Mouse (Mus musculus): ENCODE measurements around the gene Polr2f. TPM values are rescaled to one million over a fixed set of nuclear protein-coding genes. Genes with fewer than 3 reads are reported as not detected.

Gene Polr2f
- polyA plus RNA-seq, 1 experiment from 2014 or later = 295 TPM

DNA sequence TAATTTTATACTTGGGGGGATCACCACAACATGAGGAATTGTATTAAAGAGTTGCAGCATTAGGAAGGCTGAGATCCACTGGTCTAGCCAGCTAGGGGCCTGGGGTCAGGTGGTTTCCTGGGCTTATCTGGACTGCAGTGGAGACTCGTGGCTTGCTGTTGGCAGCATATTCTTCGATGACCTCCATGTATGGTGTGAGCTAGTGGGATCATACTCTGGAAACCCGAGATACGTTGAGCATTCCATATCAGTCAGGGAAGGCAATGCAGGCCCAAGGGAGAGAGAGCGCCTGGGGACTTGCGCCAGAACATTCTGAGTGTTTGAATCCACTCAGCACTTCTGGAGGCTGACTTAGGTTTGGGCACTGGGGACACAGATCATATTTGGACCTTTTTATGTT is 17.1 kb upstream of the Polr2f start:
- H3K36me3 ChIP-seq = peaks cover 95% of the 10 kb centered on the region

DNA sequence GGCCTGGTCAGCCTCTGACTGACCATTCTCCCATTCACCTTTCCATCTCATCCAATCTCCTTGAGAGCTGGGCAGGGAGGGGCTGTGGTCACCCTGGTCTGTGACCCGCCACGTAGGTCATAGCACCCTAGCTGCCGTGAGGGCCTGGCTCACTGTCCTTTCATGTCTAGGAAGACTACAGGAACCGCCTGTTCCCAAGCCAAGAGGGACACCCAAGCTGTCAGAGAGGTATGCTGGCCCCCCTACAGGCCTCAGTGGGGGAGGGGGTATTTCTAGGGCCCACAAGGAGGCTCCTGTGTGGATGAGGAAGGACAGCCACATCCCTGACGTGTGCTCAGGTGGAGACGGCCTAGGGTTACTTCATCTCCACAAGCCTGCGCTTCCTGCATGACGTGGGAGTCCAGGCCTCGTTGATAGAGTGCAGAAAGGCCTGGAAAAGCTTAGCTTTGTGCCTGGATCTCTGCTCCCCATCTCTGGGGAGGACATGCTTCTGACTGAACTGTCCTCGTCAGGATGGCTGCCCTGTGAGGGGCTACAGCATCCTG is 16.4 kb upstream of the Polr2f start:
- H3K4me3 ChIP-seq = no peak overlapping the region
- H3K9ac ChIP-seq = no peak overlapping the region; the same call in 1 of the 2 replicates
- no peak overlapping the region for H3K4me2 ChIP-seq
- H3K9me3 ChIP-seq = no peaks in the 10 kb centered on the region
- H3K27me3 ChIP-seq = no peaks in the 10 kb centered on the region
- no peaks in the 10 kb centered on the region for H3K4me1 ChIP-seq (replicated peaks)
- ATAC-seq (ENCODE audit: low FRiP score) = no peak
- no peak overlapping the region for H3K27ac ChIP-seq
- H3K36me3 ChIP-seq = peaks cover 94% of the 10 kb centered on the region
- WGBS = 84% methylated on average over 10 of the region's 10 CpGs

More for the DNA sequence above, 17.1 kb upstream of the Polr2f start:
- no peaks in the 10 kb centered on the region for H3K9me3 ChIP-seq
- no peak overlapping the region for H3K9ac ChIP-seq
- no peaks in the 10 kb centered on the region for H3K4me1 ChIP-seq (replicated peaks)
- no peak for ATAC-seq (ENCODE audit: low FRiP score)
- no peak overlapping the region for H3K4me2 ChIP-seq
- no peaks in the 10 kb centered on the region for H3K27me3 ChIP-seq
- H3K27ac ChIP-seq = no peak overlapping the region
- no peak overlapping the region for H3K4me3 ChIP-seq
- 90% methylated on average over 6 of the region's 6 CpGs for WGBS

DNA sequence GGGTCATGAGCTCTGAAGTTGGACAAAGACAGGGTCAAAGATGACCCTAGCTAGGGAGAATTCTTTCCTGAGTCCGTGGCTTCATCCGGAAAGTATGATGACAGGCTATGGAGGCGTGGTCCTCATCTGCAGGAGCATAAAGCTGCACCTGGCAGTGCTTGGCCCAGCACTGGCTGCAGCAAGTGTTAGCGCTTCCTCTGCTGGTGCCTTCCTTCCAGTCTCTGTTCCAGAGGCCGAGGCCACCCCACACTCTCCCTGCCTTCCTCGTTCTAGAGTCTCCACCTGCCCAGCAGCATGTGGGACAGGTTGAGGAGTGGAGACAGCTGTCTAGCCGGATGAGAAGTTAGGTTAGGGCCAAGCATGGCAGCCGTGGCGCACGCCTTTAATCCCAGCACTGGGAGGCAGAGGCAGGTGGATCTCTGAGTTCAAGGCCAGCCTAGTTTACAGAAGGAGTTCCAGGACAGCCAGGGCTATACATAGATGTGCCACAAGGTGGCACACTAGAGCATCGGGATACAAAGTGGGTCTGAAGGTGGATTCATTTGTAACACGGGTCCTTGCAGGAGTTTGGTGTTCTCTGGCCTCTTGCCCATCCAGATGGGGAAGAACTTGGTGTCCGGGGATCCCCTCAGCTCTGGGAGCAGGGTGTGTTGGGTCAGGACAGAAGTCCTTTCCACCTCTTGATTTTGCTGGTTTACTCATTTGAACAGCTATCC is 14.4 kb upstream of the Polr2f start:
- no peak overlapping the region for H3K4me3 ChIP-seq
- no peak overlapping the region for H3K4me2 ChIP-seq
- H3K27ac ChIP-seq = no peak overlapping the region
- H3K9ac ChIP-seq = no peak overlapping the region
- ATAC-seq (ENCODE audit: low FRiP score) = no peak
- no peaks in the 10 kb centered on the region for H3K27me3 ChIP-seq
- 85% methylated on average over 13 of the region's 13 CpGs for WGBS
- no peaks in the 10 kb centered on the region for H3K9me3 ChIP-seq
- H3K4me1 ChIP-seq (replicated peaks) = no peaks in the 10 kb centered on the region
- peaks cover 94% of the 10 kb centered on the region for H3K36me3 ChIP-seq

DNA sequence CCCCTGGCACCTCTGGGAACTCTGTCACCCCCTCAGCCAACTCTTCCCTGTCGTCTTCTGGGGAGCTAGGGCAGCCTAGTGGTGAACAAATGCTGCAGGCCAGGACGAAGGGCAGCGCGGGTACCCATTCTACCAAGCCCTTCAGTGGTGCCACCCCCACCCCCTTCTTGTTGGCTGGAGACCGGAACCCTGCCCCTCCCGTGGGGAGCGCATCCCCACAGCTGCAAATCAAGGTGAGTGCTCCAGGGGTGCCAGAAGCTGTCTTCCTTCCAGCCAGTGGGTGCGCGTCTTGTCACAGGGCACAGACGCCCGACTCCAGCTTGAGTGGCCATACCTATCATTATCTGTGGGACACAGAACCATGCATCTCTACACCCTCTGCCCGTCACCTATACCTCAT is 13.7 kb upstream of the Polr2f start:
- WGBS = 94% methylated on average over 12 of the region's 12 CpGs
- ATAC-seq (ENCODE audit: low FRiP score) = no peak

DNA sequence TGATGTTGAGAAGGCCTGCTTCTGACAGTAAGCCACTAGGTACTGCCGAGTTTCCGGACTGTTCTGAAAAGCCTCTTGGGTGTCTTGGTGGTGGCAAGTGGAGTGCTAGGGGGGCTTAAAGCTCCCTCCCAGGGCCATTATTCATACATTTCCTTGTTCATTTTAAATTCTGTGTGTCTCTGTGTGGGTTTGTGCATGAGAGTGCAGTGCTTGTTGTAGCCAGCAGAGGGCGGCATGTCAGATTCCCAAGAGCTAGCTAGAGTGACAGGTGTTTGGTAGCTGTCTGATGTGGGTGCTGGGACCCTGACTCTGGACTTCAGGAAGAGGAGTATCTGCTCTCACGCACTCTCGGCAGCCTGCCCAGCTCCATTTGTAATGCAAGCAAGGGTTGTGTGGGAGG is 12.6 kb upstream of the Polr2f start:
- no peak overlapping the region for H3K4me3 ChIP-seq
- H3K27me3 ChIP-seq = no peaks in the 10 kb centered on the region
- WGBS = 94% methylated on average over 5 of the region's 5 CpGs
- no peaks in the 10 kb centered on the region for H3K4me1 ChIP-seq (replicated peaks)
- no peak overlapping the region for H3K27ac ChIP-seq
- H3K4me2 ChIP-seq = no peak overlapping the region
- peaks cover 95% of the 10 kb centered on the region for H3K36me3 ChIP-seq
- H3K9ac ChIP-seq = no peak overlapping the region
- no peak for ATAC-seq (ENCODE audit: low FRiP score)
- no peaks in the 10 kb centered on the region for H3K9me3 ChIP-seq

More for the DNA sequence above, 13.7 kb upstream of the Polr2f start:
- no peak overlapping the region for H3K4me2 ChIP-seq
- no peak overlapping the region for H3K27ac ChIP-seq
- H3K4me3 ChIP-seq = no peak overlapping the region
- H3K9me3 ChIP-seq = no peaks in the 10 kb centered on the region
- no peaks in the 10 kb centered on the region for H3K27me3 ChIP-seq
- peaks cover 95% of the 10 kb centered on the region for H3K36me3 ChIP-seq
- no peak overlapping the region for H3K9ac ChIP-seq
- H3K4me1 ChIP-seq (replicated peaks) = no peaks in the 10 kb centered on the region

DNA sequence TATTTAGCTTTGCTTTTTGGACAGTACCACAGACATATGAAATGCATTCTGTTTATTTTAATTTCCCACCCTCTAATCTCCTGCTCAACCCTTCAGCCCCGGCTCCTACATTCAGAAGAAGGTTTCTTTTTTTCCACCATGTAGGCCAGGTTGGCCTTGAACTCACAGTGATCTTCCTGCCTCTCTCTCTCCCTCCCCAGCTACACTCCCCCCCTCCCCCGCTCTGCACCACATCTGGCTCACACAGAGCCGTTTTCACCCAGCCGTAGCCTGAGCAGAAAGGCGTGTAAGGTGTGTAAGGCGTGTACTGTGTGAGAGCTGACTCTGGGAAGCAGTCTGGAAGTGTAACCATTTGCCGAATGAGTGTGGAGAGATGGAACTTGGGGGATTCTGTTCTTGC is 11.5 kb upstream of the Polr2f start:
- H3K4me2 ChIP-seq = no peak overlapping the region
- H3K27ac ChIP-seq = no peak overlapping the region
- H3K4me1 ChIP-seq (replicated peaks) = no peaks in the 10 kb centered on the region
- H3K36me3 ChIP-seq = peaks cover 94% of the 10 kb centered on the region
- H3K9me3 ChIP-seq = no peaks in the 10 kb centered on the region
- 82% methylated on average over 7 of the region's 7 CpGs for WGBS
- H3K9ac ChIP-seq = no peak overlapping the region
- ATAC-seq (ENCODE audit: low FRiP score) = no peak
- no peaks in the 10 kb centered on the region for H3K27me3 ChIP-seq
- H3K4me3 ChIP-seq = no peak overlapping the region

DNA sequence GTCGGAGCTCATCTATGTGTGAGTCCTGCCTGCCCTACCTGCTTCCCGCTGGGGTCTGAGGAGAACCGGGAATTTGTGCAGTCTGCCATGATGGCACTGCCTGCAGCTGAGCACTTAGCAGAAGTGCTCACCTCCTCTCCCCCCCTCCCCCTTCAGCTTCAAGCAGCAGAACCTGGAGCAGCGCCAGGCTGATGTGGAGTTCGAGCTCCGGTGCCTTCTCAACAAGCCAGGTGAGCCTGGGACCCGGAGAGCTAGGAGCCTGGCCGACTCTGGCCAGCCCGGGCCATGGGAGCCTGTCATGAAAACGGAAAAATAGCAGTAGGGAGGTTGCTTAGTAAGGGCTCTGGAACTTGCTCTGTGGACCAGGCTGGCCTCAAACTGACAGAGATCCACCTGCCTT is 10.0 kb upstream of the Polr2f start:
- no peaks in the 10 kb centered on the region for H3K9me3 ChIP-seq
- ATAC-seq (ENCODE audit: low FRiP score) = no peak
- no peaks in the 10 kb centered on the region for H3K27me3 ChIP-seq
- no peak overlapping the region for H3K27ac ChIP-seq
- no peak overlapping the region for H3K4me2 ChIP-seq
- no peak overlapping the region for H3K9ac ChIP-seq
- H3K36me3 ChIP-seq = peaks cover 79% of the 10 kb centered on the region
- WGBS = 91% methylated on average over 10 of the region's 10 CpGs
- H3K4me1 ChIP-seq (replicated peaks) = no peaks in the 10 kb centered on the region
- no peak overlapping the region for H3K4me3 ChIP-seq

DNA sequence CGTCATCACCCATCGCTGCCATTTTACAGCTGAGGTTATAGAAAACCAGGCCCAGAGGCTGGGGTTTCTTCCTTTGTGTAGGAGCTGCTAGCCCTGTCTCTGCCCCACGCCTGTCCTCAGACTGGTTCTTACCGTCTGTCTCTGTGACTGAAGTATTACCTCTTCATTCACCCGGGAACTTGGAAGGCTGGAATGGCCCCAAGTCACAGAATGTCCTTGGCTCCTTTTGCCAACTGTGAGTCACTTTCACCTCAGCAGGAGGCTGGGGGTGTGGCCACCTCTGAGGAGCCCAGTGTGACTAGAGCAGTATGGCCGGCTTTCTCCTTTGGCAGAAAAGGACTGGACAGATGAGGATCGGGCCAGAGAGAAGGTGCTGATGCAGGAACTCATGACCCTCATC is 9.4 kb upstream of the Polr2f start:
- H3K4me3 ChIP-seq = no peak overlapping the region
- peaks cover 73% of the 10 kb centered on the region for H3K36me3 ChIP-seq
- H3K4me1 ChIP-seq (replicated peaks) = no peaks in the 10 kb centered on the region
- no peaks in the 10 kb centered on the region for H3K9me3 ChIP-seq
- H3K9ac ChIP-seq = 0 out of 2 replicates have a peak overlapping the region, but pooled peaks have one; percentile 8
- 73% methylated on average over 7 of the region's 7 CpGs for WGBS
- ATAC-seq (ENCODE audit: low FRiP score) = no peak
- no peak overlapping the region for H3K27ac ChIP-seq
- no peak overlapping the region for H3K4me2 ChIP-seq
- H3K27me3 ChIP-seq = no peaks in the 10 kb centered on the region

DNA sequence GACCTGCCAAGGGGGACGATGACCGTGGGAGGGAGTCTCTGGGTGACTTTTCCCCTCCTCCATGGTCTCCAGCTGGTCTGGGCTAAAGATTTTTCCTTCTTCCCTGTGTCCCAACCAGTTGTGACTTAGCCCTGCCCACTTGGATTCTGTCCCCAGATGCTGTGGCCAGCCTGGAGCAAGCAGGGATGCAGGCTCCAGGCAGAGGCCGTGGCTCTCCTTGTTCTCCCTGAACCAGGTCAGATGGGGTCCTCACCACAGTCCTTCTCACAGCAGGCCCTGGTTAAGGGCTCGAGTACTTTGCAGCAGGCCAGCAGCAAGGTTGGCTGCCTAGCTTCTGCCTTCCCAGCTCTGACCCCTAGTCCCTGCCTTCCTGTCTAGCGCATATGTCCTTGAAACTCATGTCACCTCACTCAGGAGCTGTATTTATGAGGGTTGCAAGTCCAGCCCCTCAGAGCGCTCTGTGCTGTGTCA is 7.6 kb upstream of the Polr2f start:
- no peak for ATAC-seq (ENCODE audit: low FRiP score)
- Histone ChIP-seq H3K4me3 (no peak overlapping the region), H3K9ac (no peak overlapping the region), H3K4me1 (replicated peaks) (no peaks in the 10 kb centered on the region), H3K9me3 (no peaks in the 10 kb centered on the region), H3K27me3 (no peaks in the 10 kb centered on the region), H3K36me3 (peaks cover 56% of the 10 kb centered on the region), H3K4me2 (no peak overlapping the region), H3K27ac (no peak overlapping the region)
- WGBS = 86% methylated on average over 6 of the region's 6 CpGs

DNA sequence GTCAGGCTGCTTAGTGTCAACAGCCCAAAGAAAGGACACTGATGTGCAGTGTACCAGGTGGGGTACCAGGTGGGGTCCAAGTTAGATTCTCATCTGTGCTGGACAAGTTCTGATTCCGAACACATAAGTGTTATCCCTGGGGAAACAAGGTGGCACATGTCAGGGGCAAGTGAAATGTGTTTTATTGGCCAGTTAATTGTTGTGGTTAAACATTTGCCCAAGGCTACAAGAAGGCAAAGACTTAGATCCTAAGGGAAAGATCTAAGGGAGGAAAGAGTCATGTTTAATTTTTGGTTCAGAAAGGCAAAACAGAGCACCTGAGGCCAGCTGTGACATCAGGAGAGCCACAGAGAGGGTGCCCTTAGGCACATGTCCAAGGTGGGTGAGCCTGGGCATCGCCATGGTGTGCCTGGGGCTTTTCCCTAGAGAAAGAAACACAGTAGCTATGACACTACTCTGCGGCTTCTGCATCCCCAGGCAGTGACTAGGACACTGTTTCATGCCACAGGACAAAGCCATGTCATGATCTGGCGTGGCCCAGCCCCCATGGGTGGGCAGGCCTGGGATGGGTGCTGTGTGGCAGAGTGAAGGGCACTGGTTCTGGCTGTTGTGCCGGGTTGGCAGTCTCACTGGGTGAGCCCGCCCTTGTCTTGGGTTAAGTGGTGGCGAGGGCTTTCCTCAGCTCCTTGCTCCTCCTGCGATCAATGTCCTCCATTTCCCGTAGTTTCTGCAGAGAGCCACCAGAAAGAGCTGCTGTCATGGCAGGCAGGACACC is 6.1 kb upstream of the Polr2f start:
- H3K9ac ChIP-seq = no peak overlapping the region
- H3K9me3 ChIP-seq = no peaks in the 10 kb centered on the region
- no peak overlapping the region for H3K4me2 ChIP-seq
- H3K4me1 ChIP-seq (replicated peaks) = no peaks in the 10 kb centered on the region
- no peaks in the 10 kb centered on the region for H3K27me3 ChIP-seq
- H3K4me3 ChIP-seq = no peak overlapping the region
- WGBS = 85% methylated on average over 9 of the region's 9 CpGs
- no peak for ATAC-seq (ENCODE audit: low FRiP score)
- H3K27ac ChIP-seq = no peak overlapping the region
- H3K36me3 ChIP-seq = peaks cover 46% of the 10 kb centered on the region

DNA sequence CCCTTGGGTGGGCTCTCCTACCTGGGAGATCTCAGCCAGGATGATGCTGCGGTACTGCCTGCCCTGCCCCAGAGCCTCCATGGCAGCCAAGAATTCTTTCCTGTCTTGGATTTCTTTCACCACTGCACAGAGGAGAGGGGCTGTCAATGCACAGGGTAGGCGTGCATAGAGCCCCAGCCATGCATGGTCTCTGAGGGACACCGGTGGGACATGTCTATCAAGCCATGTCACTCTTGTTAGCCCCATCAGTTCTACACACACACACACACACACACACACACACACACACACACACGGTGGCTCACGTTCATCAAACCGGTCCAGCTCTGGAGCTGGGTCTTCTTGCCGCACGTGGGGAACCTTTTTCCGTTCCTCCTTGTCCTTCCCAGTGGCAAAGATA is 5.5 kb upstream of the Polr2f start:
- peaks cover 39% of the 10 kb centered on the region for H3K36me3 ChIP-seq

DNA sequence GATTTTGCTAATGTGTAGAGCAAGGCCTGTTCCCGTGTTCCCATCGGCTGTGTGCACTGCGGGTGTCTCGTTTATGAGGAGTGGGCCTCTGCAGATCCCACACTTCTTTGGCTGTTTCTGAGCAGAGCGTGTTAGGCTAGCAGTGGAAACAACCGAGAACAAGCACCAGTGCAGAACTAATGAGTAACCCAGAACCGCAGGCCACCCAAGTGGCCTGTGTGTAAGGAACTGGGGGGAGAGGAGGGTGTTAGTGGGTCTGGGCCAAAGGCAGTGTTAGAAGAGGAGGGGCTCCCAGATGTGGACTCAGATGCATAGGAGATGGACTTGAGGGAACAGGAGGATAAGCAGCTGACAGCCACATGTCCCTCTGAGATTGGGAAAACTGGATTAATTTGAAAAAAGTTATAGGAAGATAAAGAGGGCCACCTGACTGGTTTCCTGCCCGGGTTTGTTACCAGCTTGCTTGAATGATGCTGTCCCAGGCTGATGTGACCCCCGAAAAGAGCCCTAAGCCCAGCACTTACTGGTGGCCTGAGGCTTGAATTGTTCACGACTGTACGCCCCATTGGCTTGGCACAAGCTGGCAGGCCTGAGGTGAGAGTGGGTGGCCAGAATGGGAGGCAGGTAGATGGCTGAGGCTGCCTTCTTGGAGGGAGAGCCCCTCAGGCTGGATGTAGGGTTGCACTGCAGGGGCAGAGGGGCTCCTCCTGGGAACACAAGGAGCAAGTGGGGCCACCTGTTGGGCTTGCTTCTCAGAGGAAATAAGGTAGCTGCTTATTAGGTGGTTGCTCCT is 4.8 kb upstream of the Polr2f start:
- Histone ChIP-seq H3K4me3 (no peak overlapping the region), H3K4me1 (replicated peaks) (peaks cover 8% of the 10 kb centered on the region), H3K36me3 (peaks cover 33% of the 10 kb centered on the region), H3K9me3 (no peaks in the 10 kb centered on the region), H3K27me3 (0 out of 2 replicates have a peak, but pooled peaks cover 2% of the 10 kb centered on the region), H3K9ac (no peak overlapping the region), H3K27ac (no peak overlapping the region), H3K4me2 (no peak overlapping the region)
- WGBS = 66% methylated on average over 11 of the region's 11 CpGs
- ATAC-seq (ENCODE audit: low FRiP score) = no peak

More for the DNA sequence above, 5.5 kb upstream of the Polr2f start:
- Histone ChIP-seq H3K4me2 (no peak overlapping the region), H3K9ac (no peak overlapping the region), H3K9me3 (no peaks in the 10 kb centered on the region), H3K27me3 (0 out of 2 replicates have a peak, but pooled peaks cover 2% of the 10 kb centered on the region), H3K27ac (no peak overlapping the region), H3K4me1 (replicated peaks) (peaks cover 3% of the 10 kb centered on the region), H3K4me3 (no peak overlapping the region)
- no peak for ATAC-seq (ENCODE audit: low FRiP score)
- 73% methylated on average over 9 of the region's 9 CpGs for WGBS

Data from hindbrain, embryonic 13.5 days (tissue).